In genomic region chr3:66296545-66296944, GRCm38 (mm10) we compare ENCODE assay signal across 11 mouse cellular contexts. TPM values are rescaled to one million over a fixed set of nuclear protein-coding genes. Genes with fewer than 3 reads are reported as not detected.
DNase-seq lines count a peak whose midpoint lies in the region; ATAC-seq lines count a peak whose summit lies in the region.
"Had no signal": no experiment of that assay in that cellular context is flagged by ENCODE, and none has a peak within 500 bp of the region (broad histone marks: within the 10 kb centered on the region; RNA-seq: fewer than 3 reads in every experiment).

Gene Veph1, minus strand, starts transcription at chr3:66296837.

- no peak within 1 kb of the TSS for H3K27ac ChIP-seq in heart, embryonic 16.5 days (ENCODE audit: low read length)
- H3K27ac ChIP-seq in neural tube, embryonic 14.5 days (ENCODE audit: low read depth, low read length): no peak within 1 kb of the TSS
- H3K27ac ChIP-seq: heart, embryonic 15.5 days had no signal

- no peaks in the 10 kb centered on the region for H3K36me3 ChIP-seq in heart, embryonic 16.5 days (ENCODE audit: control insufficient read depth, insufficient read depth)
- H3K36me3 ChIP-seq in neural tube, embryonic 14.5 days (ENCODE audit: control insufficient read depth, insufficient read depth, low read length): no peaks in the 10 kb centered on the region
- H3K36me3 ChIP-seq: heart, embryonic 15.5 days had no signal

- intact Hi-C loops in heart, postnatal 14 days (cut with DNase I): no loop called here

- H3K27me3 ChIP-seq in heart, embryonic 16.5 days (ENCODE audit: control insufficient read depth, insufficient read depth, low read length): no peaks in the 10 kb centered on the region
- no peaks in the 10 kb centered on the region for H3K27me3 ChIP-seq in neural tube, embryonic 14.5 days (ENCODE audit: control insufficient read depth, insufficient read depth, low read length)
- H3K27me3 ChIP-seq: CH12.LX; heart, embryonic 15.5 days had no signal

- 37% methylated on average over 11 of the region's 11 CpGs for WGBS in heart, embryonic 16.5 days
- WGBS in neural tube, embryonic 14.5 days: 15% methylated on average over 11 of the region's 11 CpGs

- ATAC-seq in heart, embryonic 16.5 days (replicated peaks; ENCODE audit: extremely low read depth, insufficient read depth, low FRiP score): no peak
- peak; percentile 25; the same call in 1 of the 2 replicates for ATAC-seq in granulocyte monocyte progenitor cell, adult 5-6 weeks (replicated peaks; ENCODE audit: poor library complexity, severe bottlenecking)
- ATAC-seq in neural tube, embryonic 14.5 days (ENCODE audit: low read depth): peak; percentile 65; the same call in 1 of the 2 replicates

- H3K9ac ChIP-seq in heart, embryonic 16.5 days (ENCODE audit: low read length): peak within 1 kb of the TSS; percentile 5; the same call in 1 of the 2 replicates
- H3K9ac ChIP-seq in neural tube, embryonic 14.5 days (replicated peaks; ENCODE audit: low read depth, low read length): no peak within 1 kb of the TSS
- H3K9ac ChIP-seq: heart, embryonic 15.5 days had no signal

- H3K9me3 ChIP-seq in heart, embryonic 16.5 days (replicated peaks; ENCODE audit: control insufficient read depth, low read length): no peaks in the 10 kb centered on the region
- H3K9me3 ChIP-seq in neural tube, embryonic 14.5 days (ENCODE audit: control insufficient read depth, low read length): no peaks in the 10 kb centered on the region
- H3K9me3 ChIP-seq: heart, embryonic 15.5 days; megakaryocyte, embryonic 14.5 days had no signal

- peaks cover 9% of the 10 kb centered on the region for H3K4me1 ChIP-seq in heart, embryonic 16.5 days (ENCODE audit: control insufficient read depth, insufficient read depth, low read length)
- H3K4me1 ChIP-seq in neural tube, embryonic 14.5 days (ENCODE audit: control insufficient read depth, insufficient read depth, low read length): no peaks in the 10 kb centered on the region

- no peak for DNase-seq in heart, postnatal 14 days
- DNase-seq in kidney, postnatal 4 days: peak; percentile 65 to 79
- no peak for DNase-seq in spleen, adult 12 weeks (ENCODE audit: low spot score)
- DNase-seq in urinary bladder, postnatal 25 days (ENCODE audit: low spot score): no peak
- no peak for DNase-seq in ovary, postnatal 36 days (ENCODE audit: low spot score)

- H3K4me2 ChIP-seq in heart, embryonic 16.5 days (ENCODE audit: low read depth, low read length): no peak within 1 kb of the TSS
- H3K4me2 ChIP-seq in neural tube, embryonic 14.5 days (ENCODE audit: low read depth, low read length): no peak within 1 kb of the TSS
- H3K4me2 ChIP-seq: heart, embryonic 15.5 days had no signal

- H3K4me3 ChIP-seq in heart, embryonic 16.5 days (ENCODE audit: low read length): no peak within 1 kb of the TSS
- H3K4me3 ChIP-seq in neural tube, embryonic 14.5 days (ENCODE audit: low read depth, low read length): no peak within 1 kb of the TSS
- H3K4me3 ChIP-seq: heart, embryonic 15.5 days; megakaryocyte, embryonic 14.5 days had no signal

RNA-seq across cellular contexts. Expression of gene Veph1, which starts in this region (rescaled TPM):
- polyA plus RNA-seq in heart, embryonic 16.5 days (2015; fragmentation: Nextera tagmentation; extraction: Ambion mirVana): 0.64 and 1.3 TPM in 2 replicates
- total RNA-seq in heart, postnatal 14 days (2021): under 1 TPM; 0.12 TPM
- not detected in 2 replicates for total RNA-seq in granulocyte monocyte progenitor cell, adult 5-6 weeks (2014; fragmentation: Nextera tagmentation)
- not detected in 2 replicates for total RNA-seq in granulocyte monocyte progenitor cell, adult 5-6 weeks (2017)
- 5.8 and 6.1 TPM in 2 replicates for polyA plus RNA-seq in neural tube, embryonic 14.5 days (2014; fragmentation: Nextera tagmentation; extraction: Ambion mirVana)
- total RNA-seq: CH12.LX had no signal

Comparison
In these comparisons a context has a peak if more than half of its experiments do, and no peak if none do; other contexts are left out.
1. Peak in ATAC-seq in granulocyte monocyte progenitor cell, adult 5-6 weeks; RNA of the gene not detected or under 1 TPM.
2. DNase-seq: peak in kidney, postnatal 4 days (2 of 2); none in heart, postnatal 14 days (0 of 2), spleen, adult 12 weeks (single experiment), urinary bladder, postnatal 25 days (single experiment) and ovary, postnatal 36 days (single experiment).